Mouse (Mus musculus): ENCODE measurements at regions not wholly inside any gene's neighbourhood (a gene's known extent, or its start where the extent isn't known, plus 50 kb on each side); places are given as distances from the start of the nearest gene placed in this dataset.

DNA sequence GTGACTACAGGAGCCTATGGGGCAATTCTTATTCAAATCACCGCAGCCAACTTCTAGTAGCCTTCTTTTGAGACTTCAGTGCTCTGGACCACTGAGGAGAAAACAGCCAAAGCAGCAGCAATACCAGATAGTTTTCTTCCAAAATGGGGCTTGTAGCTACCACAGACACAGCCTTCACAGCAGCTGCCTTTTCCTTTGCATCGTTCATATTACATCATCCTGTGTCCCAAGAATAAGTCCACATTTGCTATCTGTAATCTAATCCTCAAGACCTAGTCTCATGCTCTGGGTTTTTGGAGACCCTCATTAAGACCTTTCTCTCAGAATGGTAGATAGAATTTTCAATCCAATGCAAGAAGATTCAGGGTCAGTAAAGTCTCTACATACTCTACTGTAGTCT is 258.2 kb upstream of the Rbms1 start:
- Histone ChIP-seq H3K27ac (no peak overlapping the region), H3K9me3 (no peaks in the 10 kb centered on the region), H3K36me3 (no peaks in the 10 kb centered on the region), H3K27me3 (ENCODE audit: insufficient read depth, poor library complexity, severe bottlenecking) (no peaks in the 10 kb centered on the region), H3K4me3 (no peak overlapping the region), H3K4me1 (no peaks in the 10 kb centered on the region)
- no peak for DNase-seq (ENCODE audit: low spot score)
- 78% methylated on average over 2 of the region's 2 CpGs for WGBS

GRCm38 (mm10) chr2:61213951-61214350 is 251.0 kb upstream of the Rbms1 start:
- H3K36me3 ChIP-seq, result no peaks in the 10 kb centered on the region
- no peaks in the 10 kb centered on the region for H3K27me3 ChIP-seq (ENCODE audit: insufficient read depth, poor library complexity, severe bottlenecking)
- DNase-seq (ENCODE audit: low spot score), result no peak
- H3K4me3 ChIP-seq, result no peak overlapping the region
- H3K9me3 ChIP-seq, result no peaks in the 10 kb centered on the region
- H3K27ac ChIP-seq, result no peak overlapping the region
- WGBS, result 86% methylated on average over 1 of the region's 1 CpGs
- H3K4me1 ChIP-seq, result no peaks in the 10 kb centered on the region

GRCm38 (mm10) chr2:61201387-61201786 is 238.4 kb upstream of the Rbms1 start:
- Histone ChIP-seq H3K36me3 (no peaks in the 10 kb centered on the region), H3K4me1 (peaks cover 6% of the 10 kb centered on the region; the same call in 1 of the 2 replicates), H3K27ac (no peak overlapping the region), H3K9me3 (no peaks in the 10 kb centered on the region), H3K27me3 (ENCODE audit: insufficient read depth, poor library complexity, severe bottlenecking) (no peaks in the 10 kb centered on the region), H3K4me3 (no peak overlapping the region)
- no peak for DNase-seq (ENCODE audit: low spot score)

- Histone ChIP-seq H3K4me3 (no peak overlapping the region), H3K27ac (no peak overlapping the region), H3K4me1 (no peaks in the 10 kb centered on the region), H3K27me3 (ENCODE audit: insufficient read depth, poor library complexity, severe bottlenecking) (no peaks in the 10 kb centered on the region), H3K9me3 (no peaks in the 10 kb centered on the region), H3K36me3 (no peaks in the 10 kb centered on the region)
- DNase-seq (ENCODE audit: low spot score), result no peak
- 55% methylated on average over 2 of the region's 2 CpGs for WGBS
These were observed 231.0 kb upstream of the Rbms1 start for GRCm38 (mm10) chr2:61193976-61194375.

DNA sequence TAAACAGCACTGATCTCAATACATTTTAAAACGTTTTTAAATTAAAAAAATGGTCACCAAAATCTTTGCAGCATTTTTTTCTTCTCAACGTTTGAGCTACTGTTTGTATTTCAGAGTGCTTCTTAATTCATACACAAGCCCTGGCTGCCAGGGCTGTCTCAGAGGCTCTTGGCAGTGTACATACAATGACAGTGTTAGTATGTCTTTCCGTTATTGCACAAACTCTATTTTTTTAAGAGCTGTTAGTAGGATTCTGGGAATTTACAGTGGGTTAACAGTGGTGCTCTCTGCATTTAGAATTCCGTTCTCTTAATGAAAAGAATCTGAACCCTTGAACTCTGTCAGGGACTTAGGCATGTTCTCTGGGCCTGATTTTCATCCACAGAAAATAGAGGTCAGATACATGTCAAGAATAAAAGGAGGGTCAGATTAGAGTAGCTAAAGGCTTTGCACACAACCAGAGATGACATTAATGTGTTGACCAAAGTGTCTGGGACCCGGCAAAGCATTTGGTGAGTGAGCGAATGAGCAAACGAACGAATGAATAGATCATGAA is 219.5 kb upstream of the Rbms1 start:
- H3K27ac ChIP-seq, result no peak overlapping the region
- H3K9me3 ChIP-seq, result no peaks in the 10 kb centered on the region
- no peaks in the 10 kb centered on the region for H3K36me3 ChIP-seq
- 69% methylated on average over 8 of the region's 8 CpGs for WGBS
- no peaks in the 10 kb centered on the region for H3K27me3 ChIP-seq (ENCODE audit: insufficient read depth, poor library complexity, severe bottlenecking)
- no peak overlapping the region for H3K4me3 ChIP-seq
- no peak for DNase-seq (ENCODE audit: low spot score)
- no peaks in the 10 kb centered on the region for H3K4me1 ChIP-seq

DNA sequence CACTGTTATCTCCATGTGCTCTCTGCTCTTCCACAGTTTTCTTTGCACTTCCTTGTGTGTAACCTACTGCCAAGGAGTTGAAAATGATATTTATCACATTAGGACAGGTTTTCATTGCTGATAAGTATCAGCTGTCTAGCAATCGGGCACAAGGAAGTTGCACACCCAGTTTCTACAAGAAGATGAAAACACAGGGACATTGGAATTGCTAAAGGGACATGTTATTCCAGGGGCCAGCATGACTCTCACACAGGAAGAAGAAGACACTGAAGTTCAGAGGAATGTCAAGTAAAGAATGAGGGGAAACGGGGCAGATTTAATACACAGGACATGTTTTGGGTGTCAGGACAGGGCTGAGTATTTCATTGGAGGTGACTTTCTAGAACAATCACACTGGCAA is 214.8 kb upstream of the Rbms1 start:
- H3K4me3 ChIP-seq, result no peak overlapping the region
- no peaks in the 10 kb centered on the region for H3K9me3 ChIP-seq
- WGBS, result 61% methylated on average over 2 of the region's 2 CpGs
- DNase-seq (ENCODE audit: low spot score), result no peak
- peaks cover 8% of the 10 kb centered on the region for H3K4me1 ChIP-seq
- no peak overlapping the region for H3K27ac ChIP-seq
- H3K27me3 ChIP-seq (ENCODE audit: insufficient read depth, poor library complexity, severe bottlenecking), result no peaks in the 10 kb centered on the region
- no peaks in the 10 kb centered on the region for H3K36me3 ChIP-seq

- DNase-seq (ENCODE audit: low spot score), result no peak
- WGBS, result 12% methylated on average over 2 of the region's 2 CpGs
- peaks cover 8% of the 10 kb centered on the region for H3K4me1 ChIP-seq
- H3K9me3 ChIP-seq, result no peaks in the 10 kb centered on the region
- no peaks in the 10 kb centered on the region for H3K27me3 ChIP-seq (ENCODE audit: insufficient read depth, poor library complexity, severe bottlenecking)
- no peaks in the 10 kb centered on the region for H3K36me3 ChIP-seq
- no peak overlapping the region for H3K27ac ChIP-seq
- no peak overlapping the region for H3K4me3 ChIP-seq
These were observed 213.8 kb upstream of the Rbms1 start for GRCm38 (mm10) chr2:61176807-61177206.

DNA sequence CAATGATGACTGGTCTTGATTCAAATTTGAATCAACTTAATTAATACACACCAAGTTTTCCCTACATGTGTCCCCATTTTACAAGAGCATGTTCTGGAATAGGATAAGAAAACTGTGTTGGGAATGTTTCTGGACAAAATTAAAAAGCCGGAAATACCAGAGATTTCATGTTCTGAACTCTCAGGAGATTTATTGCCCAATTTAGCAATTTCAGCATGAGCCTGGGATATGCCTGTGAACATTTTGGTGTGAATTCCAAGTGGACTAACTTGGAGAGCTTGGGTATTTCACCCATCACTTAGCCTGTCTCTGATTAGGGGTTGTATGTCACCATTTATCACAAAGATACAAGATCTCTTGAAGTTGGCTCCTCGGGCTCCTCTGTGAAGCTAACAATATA is 210.6 kb upstream of the Rbms1 start:
- DNase-seq (ENCODE audit: low spot score), result no peak
- H3K27me3 ChIP-seq (ENCODE audit: insufficient read depth, poor library complexity, severe bottlenecking), result no peaks in the 10 kb centered on the region
- H3K9me3 ChIP-seq, result no peaks in the 10 kb centered on the region
- no peaks in the 10 kb centered on the region for H3K36me3 ChIP-seq
- 43% methylated on average over 2 of the region's 2 CpGs for WGBS
- no peak overlapping the region for H3K4me3 ChIP-seq
- no peak overlapping the region for H3K27ac ChIP-seq
- H3K4me1 ChIP-seq, result peaks cover 8% of the 10 kb centered on the region

DNA sequence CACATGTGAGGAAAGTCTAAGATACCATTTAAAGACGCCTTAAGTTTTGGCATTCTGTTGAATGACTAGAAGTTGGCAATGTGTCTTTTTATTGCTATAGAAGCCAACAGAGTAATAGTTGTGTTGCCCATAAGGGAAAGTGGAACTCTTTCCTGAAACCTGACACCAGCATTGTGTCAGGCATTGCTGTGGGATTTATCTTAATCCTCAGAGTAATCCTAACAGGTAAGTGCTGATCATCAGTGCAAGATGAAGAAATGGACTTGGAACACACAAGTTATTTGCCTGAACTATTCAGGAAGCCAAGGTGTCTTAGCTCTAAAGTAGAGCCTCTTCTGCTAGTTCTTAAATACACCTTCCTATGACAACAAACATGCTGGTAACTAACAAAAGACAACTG is 198.3 kb upstream of the Rbms1 start:
- WGBS, result 79% methylated on average over 1 of the region's 1 CpGs
- H3K27me3 ChIP-seq (ENCODE audit: insufficient read depth, poor library complexity, severe bottlenecking), result no peaks in the 10 kb centered on the region
- no peak for DNase-seq (ENCODE audit: low spot score)
- H3K4me1 ChIP-seq, result peaks cover 6% of the 10 kb centered on the region; the same call in 1 of the 2 replicates
- H3K9me3 ChIP-seq, result no peaks in the 10 kb centered on the region
- no peak overlapping the region for H3K27ac ChIP-seq
- H3K36me3 ChIP-seq, result no peaks in the 10 kb centered on the region
- no peak overlapping the region for H3K4me3 ChIP-seq

- Histone ChIP-seq H3K9me3 (no peaks in the 10 kb centered on the region), H3K4me3 (no peak overlapping the region), H3K27ac (no peak overlapping the region), H3K36me3 (no peaks in the 10 kb centered on the region), H3K27me3 (ENCODE audit: insufficient read depth, poor library complexity, severe bottlenecking) (no peaks in the 10 kb centered on the region), H3K4me1 (peaks cover 6% of the 10 kb centered on the region; the same call in 1 of the 2 replicates)
- WGBS, result 74% methylated on average over 3 of the region's 3 CpGs
- DNase-seq (ENCODE audit: low spot score), result no peak
These were observed 196.8 kb upstream of the Rbms1 start for GRCm38 (mm10) chr2:61159761-61160160.

GRCm38 (mm10) chr2:61138998-61139631 is 176.1 kb upstream of the Rbms1 start:
- peak overlapping the region; percentile 32 for H3K4me3 ChIP-seq
- H3K27ac ChIP-seq, result peak overlapping the region; percentile 71
- no peaks in the 10 kb centered on the region for H3K9me3 ChIP-seq
- H3K27me3 ChIP-seq (ENCODE audit: insufficient read depth, poor library complexity, severe bottlenecking), result no peaks in the 10 kb centered on the region
- DNase-seq (ENCODE audit: low spot score), result peak; percentile 76
- peaks cover 35% of the 10 kb centered on the region for H3K4me1 ChIP-seq
- H3K36me3 ChIP-seq, result no peaks in the 10 kb centered on the region
- WGBS, result 38% methylated on average over 19 of the region's 19 CpGs

- whole genome bisulfite sequencing, result 43% methylated on average over 3 of the region's 3 CpGs
- Histone ChIP-seq H3K4me3 (no peak overlapping the region), H3K36me3 (no peaks in the 10 kb centered on the region), H3K27me3 (ENCODE audit: insufficient read depth, poor library complexity, severe bottlenecking) (no peaks in the 10 kb centered on the region), H3K4me1 (peaks cover 35% of the 10 kb centered on the region), H3K9me3 (no peaks in the 10 kb centered on the region), H3K27ac (peak overlapping the region; percentile 71)
- no peak for DNase-seq (ENCODE audit: low spot score)
These were observed 175.6 kb upstream of the Rbms1 start for GRCm38 (mm10) chr2:61138625-61138997.

GRCm38 (mm10) chr2:61137378-61137777 is 174.4 kb upstream of the Rbms1 start:
- peaks cover 35% of the 10 kb centered on the region for H3K4me1 ChIP-seq
- H3K36me3 ChIP-seq, result no peaks in the 10 kb centered on the region
- H3K27ac ChIP-seq, result no peak overlapping the region
- no peaks in the 10 kb centered on the region for H3K27me3 ChIP-seq (ENCODE audit: insufficient read depth, poor library complexity, severe bottlenecking)
- H3K9me3 ChIP-seq, result no peaks in the 10 kb centered on the region
- no peak for DNase-seq (ENCODE audit: low spot score)
- no peak overlapping the region for H3K4me3 ChIP-seq
- WGBS, result 24% methylated on average over 3 of the region's 3 CpGs

DNA sequence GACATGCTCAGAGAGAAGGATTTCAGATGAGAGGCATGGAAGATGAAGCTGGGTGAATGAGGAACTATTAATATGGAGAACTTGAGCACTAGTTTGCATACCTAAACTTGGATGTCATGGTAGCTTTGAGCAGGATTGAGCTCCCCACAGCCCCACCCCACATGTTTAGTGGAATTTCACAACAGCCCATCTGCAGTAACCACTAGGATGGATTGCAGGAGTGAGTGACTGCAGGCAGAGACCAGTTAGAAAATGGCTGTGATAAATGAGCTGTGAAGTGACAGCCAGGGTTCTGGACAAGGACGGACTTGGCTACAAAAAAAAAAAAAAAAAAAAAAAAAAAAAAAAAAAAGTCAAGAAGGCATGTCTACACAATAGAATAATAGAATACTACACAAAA is 173.9 kb upstream of the Rbms1 start:
- Histone ChIP-seq H3K9me3 (no peaks in the 10 kb centered on the region), H3K4me3 (no peak overlapping the region), H3K27ac (no peak overlapping the region), H3K36me3 (no peaks in the 10 kb centered on the region), H3K4me1 (peaks cover 35% of the 10 kb centered on the region), H3K27me3 (ENCODE audit: insufficient read depth, poor library complexity, severe bottlenecking) (no peaks in the 10 kb centered on the region)
- DNase-seq (ENCODE audit: low spot score), result no peak
- WGBS, result 6% methylated on average over 1 of the region's 1 CpGs
